Mouse (Mus musculus): ENCODE measurements around the gene Helt. TPM values are rescaled to one million over a fixed set of nuclear protein-coding genes. Genes with fewer than 3 reads are reported as not detected.

Gene Helt
- polyA plus RNA-seq, 1 experiment = not detected

- H3K4me1 ChIP-seq (ENCODE audit: control insufficient read depth, insufficient read depth, low read length) = no peaks in the 10 kb centered on the region
- TF ChIP-seq POLR2A (IDR thresholded peaks at IDR 0.05; ENCODE audit: borderline replicate concordance, extremely low read depth, low read depth, low read length) (no peak), CTCF (IDR thresholded peaks at IDR 0.05; ENCODE audit: insufficient read depth, low read length) (no peak)
- no peak overlapping the region for H3K4me3 ChIP-seq (replicated peaks; ENCODE audit: extremely low read depth, low read depth, low read length)
- whole genome bisulfite sequencing = 66% methylated on average over 5 of the region's 5 CpGs
- no peak for DNase-seq
Observed at GRCm38 (mm10) chr8:46326715-46327114, 32.2 kb upstream of the Helt start.

GRCm38 (mm10) chr8:46324676-46325075 lies 30.2 kb upstream of the Helt start:
- no peaks in the 10 kb centered on the region for H3K4me1 ChIP-seq (ENCODE audit: control insufficient read depth, insufficient read depth, low read length)
- DNase-seq = no peak
- H3K4me3 ChIP-seq (replicated peaks; ENCODE audit: extremely low read depth, low read depth, low read length) = no peak overlapping the region
- TF ChIP-seq POLR2A (IDR thresholded peaks at IDR 0.05; ENCODE audit: borderline replicate concordance, extremely low read depth, low read depth, low read length) (no peak), CTCF (IDR thresholded peaks at IDR 0.05; ENCODE audit: insufficient read depth, low read length) (no peak)
- 75% methylated on average over 5 of the region's 5 CpGs for WGBS

GRCm38 (mm10) chr8:46323672-46324191 lies 29.3 kb upstream of the Helt start:
- no peaks in the 10 kb centered on the region for H3K4me1 ChIP-seq (ENCODE audit: control insufficient read depth, insufficient read depth, low read length)
- H3K4me3 ChIP-seq (replicated peaks; ENCODE audit: extremely low read depth, low read depth, low read length) = no peak overlapping the region
- WGBS = 44% methylated on average over 5 of the region's 5 CpGs
- TF ChIP-seq POLR2A (IDR thresholded peaks at IDR 0.05; ENCODE audit: borderline replicate concordance, extremely low read depth, low read depth, low read length) (no peak), CTCF (IDR thresholded peaks at IDR 0.05; ENCODE audit: insufficient read depth, low read length) (no peak)
- DNase-seq = no peak

- Histone ChIP-seq H3K4me1 (ENCODE audit: control insufficient read depth, insufficient read depth, low read length) (no peaks in the 10 kb centered on the region), H3K4me3 (replicated peaks; ENCODE audit: extremely low read depth, low read depth, low read length) (no peak overlapping the region)
- WGBS = 50% methylated on average over 2 of the region's 2 CpGs
- DNase-seq = no peak
- TF ChIP-seq POLR2A (IDR thresholded peaks at IDR 0.05; ENCODE audit: borderline replicate concordance, extremely low read depth, low read depth, low read length) (no peak), CTCF (IDR thresholded peaks at IDR 0.05; ENCODE audit: insufficient read depth, low read length) (no peak)
Observed at GRCm38 (mm10) chr8:46322833-46323232, 28.4 kb upstream of the Helt start.

GRCm38 (mm10) chr8:46322421-46322820 lies 27.9 kb upstream of the Helt start:
- TF ChIP-seq POLR2A (IDR thresholded peaks at IDR 0.05; ENCODE audit: borderline replicate concordance, extremely low read depth, low read depth, low read length) (no peak), CTCF (IDR thresholded peaks at IDR 0.05; ENCODE audit: insufficient read depth, low read length) (no peak)
- 95% methylated on average over 4 of the region's 4 CpGs for whole genome bisulfite sequencing
- no peak overlapping the region for H3K4me3 ChIP-seq (replicated peaks; ENCODE audit: extremely low read depth, low read depth, low read length)
- no peaks in the 10 kb centered on the region for H3K4me1 ChIP-seq (ENCODE audit: control insufficient read depth, insufficient read depth, low read length)
- no peak for DNase-seq

GRCm38 (mm10) chr8:46318802-46319201 lies 24.3 kb upstream of the Helt start:
- no peak for DNase-seq
- 84% methylated on average over 5 of the region's 5 CpGs for WGBS
- H3K4me3 ChIP-seq (replicated peaks; ENCODE audit: extremely low read depth, low read depth, low read length) = no peak overlapping the region
- H3K4me1 ChIP-seq (ENCODE audit: control insufficient read depth, insufficient read depth, low read length) = no peaks in the 10 kb centered on the region
- TF ChIP-seq CTCF (IDR thresholded peaks at IDR 0.05; ENCODE audit: insufficient read depth, low read length) (no peak), POLR2A (IDR thresholded peaks at IDR 0.05; ENCODE audit: borderline replicate concordance, extremely low read depth, low read depth, low read length) (no peak)

GRCm38 (mm10) chr8:46317161-46317560 lies 22.7 kb upstream of the Helt start:
- WGBS = 77% methylated on average over 7 of the region's 7 CpGs
- no peak for DNase-seq
- no peak for TF ChIP-seq POLR2A (IDR thresholded peaks at IDR 0.05; ENCODE audit: borderline replicate concordance, extremely low read depth, low read depth, low read length)
- no peak for TF ChIP-seq CTCF (IDR thresholded peaks at IDR 0.05; ENCODE audit: insufficient read depth, low read length)
- H3K4me3 ChIP-seq (replicated peaks; ENCODE audit: extremely low read depth, low read depth, low read length) = no peak overlapping the region
- no peaks in the 10 kb centered on the region for H3K4me1 ChIP-seq (ENCODE audit: control insufficient read depth, insufficient read depth, low read length)

- TF ChIP-seq CTCF (IDR thresholded peaks at IDR 0.05; ENCODE audit: insufficient read depth, low read length) (no peak), POLR2A (IDR thresholded peaks at IDR 0.05; ENCODE audit: borderline replicate concordance, extremely low read depth, low read depth, low read length) (no peak)
- 71% methylated on average over 3 of the region's 3 CpGs for WGBS
- DNase-seq = no peak
- no peak overlapping the region for H3K4me3 ChIP-seq (replicated peaks; ENCODE audit: extremely low read depth, low read depth, low read length)
- H3K4me1 ChIP-seq (ENCODE audit: control insufficient read depth, insufficient read depth, low read length) = no peaks in the 10 kb centered on the region
Observed at GRCm38 (mm10) chr8:46313798-46314197, 19.3 kb upstream of the Helt start.

GRCm38 (mm10) chr8:46311159-46311558 lies 16.7 kb upstream of the Helt start:
- peak; percentile 62 for DNase-seq
- no peaks in the 10 kb centered on the region for H3K4me1 ChIP-seq (ENCODE audit: control insufficient read depth, insufficient read depth, low read length)
- H3K4me3 ChIP-seq (replicated peaks; ENCODE audit: extremely low read depth, low read depth, low read length) = no peak overlapping the region
- WGBS = 10% methylated on average over 10 of the region's 10 CpGs
- peak; percentile 86 for TF ChIP-seq CTCF (IDR thresholded peaks at IDR 0.05; ENCODE audit: insufficient read depth, low read length)
- no peak for TF ChIP-seq POLR2A (IDR thresholded peaks at IDR 0.05; ENCODE audit: borderline replicate concordance, extremely low read depth, low read depth, low read length)

GRCm38 (mm10) chr8:46308189-46308588 lies 13.7 kb upstream of the Helt start:
- TF ChIP-seq POLR2A (IDR thresholded peaks at IDR 0.05; ENCODE audit: borderline replicate concordance, extremely low read depth, low read depth, low read length) (no peak), CTCF (IDR thresholded peaks at IDR 0.05; ENCODE audit: insufficient read depth, low read length) (no peak)
- Histone ChIP-seq H3K4me3 (replicated peaks; ENCODE audit: extremely low read depth, low read depth, low read length) (no peak overlapping the region), H3K4me1 (ENCODE audit: control insufficient read depth, insufficient read depth, low read length) (no peaks in the 10 kb centered on the region)
- WGBS = 84% methylated on average over 2 of the region's 2 CpGs
- no peak for DNase-seq
